Mouse (Mus musculus) bone marrow, adult 2 months (tissue): Measurements from ENCODE around the gene Dcaf4.

Experiments used
- CTCF ChIP-seq: fragments of 200-500 bp; IDR thresholded peaks from 2 replicates; pipeline ENCODE4 v1.5.1; 2011; ENCODE audit warnings: low read length, control low read depth; ENCODE audit not compliant: control insufficient read depth, insufficient read depth
- POLR2A ChIP-seq: fragments of 200-500 bp; IDR thresholded peaks from 2 replicates; pipeline ENCODE4 v1.6.1; 2011; ENCODE audit warnings: low read depth, mild to moderate bottlenecking, control low read depth, low read length, borderline replicate concordance; ENCODE audit not compliant: control insufficient read depth

DNA sequence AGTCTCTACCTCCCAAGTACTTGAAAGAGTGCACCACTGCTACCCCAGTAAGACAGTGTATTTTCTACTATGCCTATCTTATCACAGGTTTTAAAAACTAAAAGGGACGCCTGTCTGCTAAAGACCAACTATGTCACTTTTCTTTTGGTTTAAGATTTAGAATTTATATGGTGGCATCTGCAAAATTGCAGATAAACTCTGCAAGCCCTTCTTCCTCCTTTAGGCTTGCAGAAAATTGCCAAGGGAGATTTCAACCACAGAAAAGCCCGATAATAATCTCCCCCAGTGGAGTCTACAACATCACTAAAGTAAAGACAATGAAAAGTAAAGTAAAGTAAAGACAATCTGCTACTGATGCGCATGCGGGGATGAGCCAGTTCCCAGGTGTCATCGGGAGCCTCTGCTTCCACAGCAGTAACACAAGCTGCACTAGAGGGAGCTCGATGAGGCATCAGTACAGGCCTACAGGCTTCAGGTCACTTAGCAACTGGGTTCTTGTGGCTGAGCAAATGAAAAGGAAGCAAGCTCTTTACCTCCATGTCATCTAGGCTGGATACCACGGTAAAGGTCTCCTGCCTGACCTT, 40.4 kb upstream of the Dcaf4 start:
- TF ChIP-seq POLR2A (no peak), CTCF (no peak)
